Mouse (Mus musculus): ENCODE data around the gene Lgals1. TPM values are rescaled to one million over a fixed set of nuclear protein-coding genes. Genes with fewer than 3 reads are reported as not detected.
A peak's percentile ranks its signal among the peaks of the same experiment; 100 is the strongest.

Gene Lgals1
- polyA plus RNA-seq, 1 experiment from 2014 or later: 50.7 TPM

GRCm38 (mm10) chr15:78942663-78943062, 16.1 kb downstream of the Lgals1 start:
- Histone ChIP-seq H3K9ac (replicated peaks; ENCODE audit: low read depth, low read length) (peak overlapping the region; percentile 8; the same call in 1 of the 2 replicates), H3K36me3 (ENCODE audit: control insufficient read depth, insufficient read depth, low read length) (peaks cover 25% of the 10 kb centered on the region), H3K27ac (ENCODE audit: low read depth, low read length) (peak overlapping the region; percentile 45; the same call in 1 of the 2 replicates), H3K4me3 (ENCODE audit: low read depth, low read length) (0 out of 2 replicates have a peak overlapping the region, but pooled peaks have one; percentile 15), H3K4me1 (ENCODE audit: control insufficient read depth, insufficient read depth, low read length) (peaks cover 2% of the 10 kb centered on the region; the same call in 1 of the 2 replicates), H3K27me3 (ENCODE audit: control insufficient read depth, insufficient read depth, low read length) (no peaks in the 10 kb centered on the region), H3K4me2 (ENCODE audit: low read depth, low read length) (peak overlapping the region; percentile 36), H3K9me3 (ENCODE audit: control insufficient read depth, low read length) (no peaks in the 10 kb centered on the region)
- under 1% methylated on average over 9 of the region's 9 CpGs for WGBS
- peak; percentile 60 for ATAC-seq (ENCODE audit: low read depth)

- H3K4me2 ChIP-seq (ENCODE audit: low read depth, low read length): no peak overlapping the region
- H3K36me3 ChIP-seq (ENCODE audit: control insufficient read depth, insufficient read depth, low read length): peaks cover 4% of the 10 kb centered on the region; the same call in 1 of the 2 replicates
- H3K4me3 ChIP-seq (ENCODE audit: low read depth, low read length): no peak overlapping the region
- H3K9me3 ChIP-seq (ENCODE audit: control insufficient read depth, low read length): no peaks in the 10 kb centered on the region
- WGBS: 68% methylated on average over 7 of the region's 7 CpGs
- ATAC-seq (ENCODE audit: low read depth): no peak
- H3K27me3 ChIP-seq (ENCODE audit: control insufficient read depth, insufficient read depth, low read length): no peaks in the 10 kb centered on the region
- H3K4me1 ChIP-seq (ENCODE audit: control insufficient read depth, insufficient read depth, low read length): peaks cover 8% of the 10 kb centered on the region; the same call in 1 of the 2 replicates
- H3K27ac ChIP-seq (ENCODE audit: low read depth, low read length): no peak overlapping the region
- no peak overlapping the region for H3K9ac ChIP-seq (replicated peaks; ENCODE audit: low read depth, low read length)
These were observed 19.7 kb downstream of the Lgals1 start for GRCm38 (mm10) chr15:78946232-78946631.

DNA sequence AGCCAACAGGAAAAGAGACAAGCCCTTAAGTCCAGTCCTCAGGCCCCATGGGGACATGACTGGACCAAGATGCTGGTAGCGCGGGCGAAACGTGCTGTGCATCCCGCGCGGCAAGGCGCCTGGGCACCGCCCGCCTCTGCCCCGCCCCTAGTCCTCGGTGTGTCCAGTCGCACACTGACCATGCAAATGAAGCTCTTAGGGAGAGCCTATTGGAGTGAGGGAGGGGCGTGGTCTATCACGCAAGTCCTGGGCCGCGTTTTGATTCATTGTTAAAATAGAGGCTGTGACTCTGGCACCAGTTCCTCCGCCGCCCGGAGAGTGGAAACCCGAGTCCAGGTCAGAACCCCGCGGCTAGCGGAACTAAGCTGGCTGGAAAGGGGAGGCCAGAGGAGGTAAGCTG, 21.1 kb downstream of the Lgals1 start, which contains the start of gene Triobp:
TSS of gene Triobp (plus strand) at position 68 of the 400 bp plus-strand sequence.
- 0% methylated on average over 24 of the region's 24 CpGs for WGBS
- no peaks in the 10 kb centered on the region for H3K9me3 ChIP-seq (ENCODE audit: control insufficient read depth, low read length)
- peak within 1 kb of the TSS; percentile 60 for H3K4me3 ChIP-seq (ENCODE audit: low read depth, low read length)
- H3K9ac ChIP-seq (replicated peaks; ENCODE audit: low read depth, low read length): peak within 1 kb of the TSS; percentile 70
- H3K27ac ChIP-seq (ENCODE audit: low read depth, low read length): peak within 1 kb of the TSS; percentile 64
- peak; percentile 96 for ATAC-seq (ENCODE audit: low read depth)
- peaks cover 8% of the 10 kb centered on the region; the same call in 1 of the 2 replicates for H3K4me1 ChIP-seq (ENCODE audit: control insufficient read depth, insufficient read depth, low read length)
- H3K4me2 ChIP-seq (ENCODE audit: low read depth, low read length): peak within 1 kb of the TSS; percentile 54
- no peaks in the 10 kb centered on the region for H3K27me3 ChIP-seq (ENCODE audit: control insufficient read depth, insufficient read depth, low read length)
- 0 out of 2 replicates have a peak, but pooled peaks cover 7% of the 10 kb centered on the region for H3K36me3 ChIP-seq (ENCODE audit: control insufficient read depth, insufficient read depth, low read length)

- ATAC-seq (ENCODE audit: low read depth): peak; percentile 28; the same call in 1 of the 2 replicates
- H3K4me1 ChIP-seq (ENCODE audit: control insufficient read depth, insufficient read depth, low read length): peaks cover 8% of the 10 kb centered on the region; the same call in 1 of the 2 replicates
- peak overlapping the region; percentile 60 for H3K4me3 ChIP-seq (ENCODE audit: low read depth, low read length)
- H3K27me3 ChIP-seq (ENCODE audit: control insufficient read depth, insufficient read depth, low read length): no peaks in the 10 kb centered on the region
- peak overlapping the region; percentile 70 for H3K9ac ChIP-seq (replicated peaks; ENCODE audit: low read depth, low read length)
- 4% methylated on average over 11 of the region's 11 CpGs for WGBS
- peak overlapping the region; percentile 54 for H3K4me2 ChIP-seq (ENCODE audit: low read depth, low read length)
- H3K9me3 ChIP-seq (ENCODE audit: control insufficient read depth, low read length): no peaks in the 10 kb centered on the region
- 0 out of 2 replicates have a peak, but pooled peaks cover 7% of the 10 kb centered on the region for H3K36me3 ChIP-seq (ENCODE audit: control insufficient read depth, insufficient read depth, low read length)
- peak overlapping the region; percentile 64 for H3K27ac ChIP-seq (ENCODE audit: low read depth, low read length)
These were observed 21.7 kb downstream of the Lgals1 start for GRCm38 (mm10) chr15:78948152-78948725.

DNA sequence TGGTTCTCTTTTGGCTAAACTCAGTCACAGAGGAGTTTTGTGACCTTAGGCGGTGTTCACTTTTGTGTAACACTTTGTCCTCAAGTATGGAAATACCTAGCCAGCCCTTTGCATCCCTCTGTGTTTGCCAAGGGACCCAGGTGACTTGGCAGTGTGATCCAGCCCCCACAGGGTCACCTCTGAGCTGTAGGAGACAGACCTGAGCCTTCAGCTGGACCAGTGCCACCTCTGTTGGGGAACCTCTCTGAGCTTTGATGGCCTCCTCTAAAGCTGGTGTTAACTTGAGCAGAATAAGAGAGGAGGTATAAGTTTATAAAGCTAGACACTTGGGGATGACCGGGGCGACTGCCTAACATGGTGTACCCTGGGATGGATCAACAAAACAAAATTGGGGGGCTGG, 22.4 kb downstream of the Lgals1 start:
- H3K9ac ChIP-seq (replicated peaks; ENCODE audit: low read depth, low read length): no peak overlapping the region

GRCm38 (mm10) chr15:78955663-78956062, 29.1 kb downstream of the Lgals1 start:
- Histone ChIP-seq H3K9me3 (ENCODE audit: control insufficient read depth, low read length) (no peaks in the 10 kb centered on the region), H3K36me3 (ENCODE audit: control insufficient read depth, insufficient read depth, low read length) (peaks cover 28% of the 10 kb centered on the region), H3K4me3 (ENCODE audit: low read depth, low read length) (no peak overlapping the region), H3K4me2 (ENCODE audit: low read depth, low read length) (no peak overlapping the region), H3K27ac (ENCODE audit: low read depth, low read length) (no peak overlapping the region), H3K4me1 (ENCODE audit: control insufficient read depth, insufficient read depth, low read length) (no peaks in the 10 kb centered on the region), H3K9ac (replicated peaks; ENCODE audit: low read depth, low read length) (no peak overlapping the region), H3K27me3 (ENCODE audit: control insufficient read depth, insufficient read depth, low read length) (no peaks in the 10 kb centered on the region)
- no peak for ATAC-seq (ENCODE audit: low read depth)
- WGBS: 80% methylated on average over 3 of the region's 3 CpGs

More for the DNA sequence above, 22.4 kb downstream of the Lgals1 start:
- Histone ChIP-seq H3K36me3 (ENCODE audit: control insufficient read depth, insufficient read depth, low read length) (0 out of 2 replicates have a peak, but pooled peaks cover 10% of the 10 kb centered on the region), H3K4me3 (ENCODE audit: low read depth, low read length) (peak overlapping the region; percentile 12; the same call in 1 of the 2 replicates), H3K4me1 (ENCODE audit: control insufficient read depth, insufficient read depth, low read length) (peaks cover 8% of the 10 kb centered on the region; the same call in 1 of the 2 replicates), H3K4me2 (ENCODE audit: low read depth, low read length) (peak overlapping the region; percentile 54), H3K27me3 (ENCODE audit: control insufficient read depth, insufficient read depth, low read length) (no peaks in the 10 kb centered on the region), H3K27ac (ENCODE audit: low read depth, low read length) (no peak overlapping the region), H3K9me3 (ENCODE audit: control insufficient read depth, low read length) (no peaks in the 10 kb centered on the region)
- no peak for ATAC-seq (ENCODE audit: low read depth)
- WGBS: 93% methylated on average over 3 of the region's 3 CpGs

- H3K36me3 ChIP-seq (ENCODE audit: control insufficient read depth, insufficient read depth, low read length): peaks cover 26% of the 10 kb centered on the region
- H3K4me2 ChIP-seq (ENCODE audit: low read depth, low read length): no peak overlapping the region
- no peaks in the 10 kb centered on the region for H3K9me3 ChIP-seq (ENCODE audit: control insufficient read depth, low read length)
- no peak overlapping the region for H3K4me3 ChIP-seq (ENCODE audit: low read depth, low read length)
- H3K27me3 ChIP-seq (ENCODE audit: control insufficient read depth, insufficient read depth, low read length): no peaks in the 10 kb centered on the region
- WGBS: 92% methylated on average over 4 of the region's 4 CpGs
- no peak for ATAC-seq (ENCODE audit: low read depth)
- H3K4me1 ChIP-seq (ENCODE audit: control insufficient read depth, insufficient read depth, low read length): no peaks in the 10 kb centered on the region
- no peak overlapping the region for H3K9ac ChIP-seq (replicated peaks; ENCODE audit: low read depth, low read length)
- H3K27ac ChIP-seq (ENCODE audit: low read depth, low read length): no peak overlapping the region
These were observed 29.8 kb downstream of the Lgals1 start for GRCm38 (mm10) chr15:78956351-78956750.

- Histone ChIP-seq H3K4me1 (ENCODE audit: control insufficient read depth, insufficient read depth, low read length) (no peaks in the 10 kb centered on the region), H3K36me3 (ENCODE audit: control insufficient read depth, insufficient read depth, low read length) (peaks cover 27% of the 10 kb centered on the region), H3K27me3 (ENCODE audit: control insufficient read depth, insufficient read depth, low read length) (no peaks in the 10 kb centered on the region), H3K27ac (ENCODE audit: low read depth, low read length) (no peak overlapping the region), H3K9me3 (ENCODE audit: control insufficient read depth, low read length) (no peaks in the 10 kb centered on the region), H3K4me3 (ENCODE audit: low read depth, low read length) (no peak overlapping the region), H3K9ac (replicated peaks; ENCODE audit: low read depth, low read length) (no peak overlapping the region), H3K4me2 (ENCODE audit: low read depth, low read length) (no peak overlapping the region)
- ATAC-seq (ENCODE audit: low read depth): no peak; the same call in 1 of the 2 replicates
- 77% methylated on average over 15 of the region's 15 CpGs for WGBS
These were observed 30.5 kb downstream of the Lgals1 start for GRCm38 (mm10) chr15:78957021-78957420.

DNA sequence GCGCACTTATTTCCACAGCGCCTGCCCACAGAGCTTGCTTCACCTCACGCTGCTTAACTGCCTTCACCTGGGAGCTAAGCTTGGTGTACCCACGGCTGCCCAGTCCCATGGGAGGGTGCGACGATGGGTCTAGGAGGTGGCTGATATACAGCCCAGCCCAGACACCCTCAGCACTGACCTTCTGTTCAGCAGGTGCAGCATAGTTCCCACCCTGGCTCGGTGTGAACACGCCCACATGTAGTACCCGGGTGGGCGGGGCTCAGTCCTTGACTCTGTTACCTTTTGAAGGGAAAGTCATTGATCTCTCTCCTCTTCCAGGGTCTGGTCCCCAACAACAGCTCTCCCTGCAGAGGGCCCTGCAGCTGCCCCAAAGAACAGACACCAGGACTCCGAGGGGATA, 33.0 kb downstream of the Lgals1 start:
- Histone ChIP-seq H3K9me3 (ENCODE audit: control insufficient read depth, low read length) (no peaks in the 10 kb centered on the region), H3K4me1 (ENCODE audit: control insufficient read depth, insufficient read depth, low read length) (no peaks in the 10 kb centered on the region), H3K4me2 (ENCODE audit: low read depth, low read length) (no peak overlapping the region), H3K4me3 (ENCODE audit: low read depth, low read length) (no peak overlapping the region), H3K36me3 (ENCODE audit: control insufficient read depth, insufficient read depth, low read length) (peaks cover 21% of the 10 kb centered on the region), H3K27ac (ENCODE audit: low read depth, low read length) (no peak overlapping the region), H3K9ac (replicated peaks; ENCODE audit: low read depth, low read length) (no peak overlapping the region), H3K27me3 (ENCODE audit: control insufficient read depth, insufficient read depth, low read length) (no peaks in the 10 kb centered on the region)
- no peak for ATAC-seq (ENCODE audit: low read depth)
- 90% methylated on average over 11 of the region's 11 CpGs for WGBS
